Mouse (Mus musculus) bone marrow macrophage, adult 2 months (primary cell): ENCODE results near the gene Atxn7. TPM values are rescaled to one million over a fixed set of nuclear protein-coding genes. Genes with fewer than 3 reads are reported as not detected.
A peak's percentile ranks its signal among the peaks of the same experiment; 100 is the strongest.

Experiments
- H3K27ac ChIP-seq: 2 replicates; pipeline ENCODE4 v1.5.1; 2012; ENCODE audit warnings: low read depth, low read length; ENCODE audit not compliant: insufficient read depth
- H3K4me1 ChIP-seq: 2 replicates; pipeline ENCODE4 v1.6.1; 2012; ENCODE audit warnings: low read length; ENCODE audit not compliant: control insufficient read depth, insufficient read depth
- H3K4me3 ChIP-seq: 2 replicates; pipeline ENCODE4 v1.5.1; 2012; ENCODE audit warnings: mild to moderate bottlenecking, low read length, moderate library complexity; ENCODE audit not compliant: insufficient read depth
- CTCF ChIP-seq: IDR thresholded peaks from 2 replicates; pipeline ENCODE4 v1.5.1; 2012; ENCODE audit warnings: low read depth, mild to moderate bottlenecking, low read length, moderate library complexity
- POLR2A ChIP-seq: IDR thresholded peaks from 2 replicates; pipeline ENCODE4 v1.6.1; 2012; ENCODE audit warnings: mild to moderate bottlenecking, low read depth, low read length, borderline replicate concordance
- polyA plus RNA-seq: library from polyadenylated mRNA; stranded (reverse); fragments of >200 nt; gene quantifications from 2 replicates; pipeline ENCODE4 v1.2.4, GENCODE M21; 2012; ENCODE audit not compliant: missing spikeins, insufficient read depth, insufficient read length

The Atxn7 gene
- polyA plus RNA-seq, 1 experiment: 19.9 TPM

DNA sequence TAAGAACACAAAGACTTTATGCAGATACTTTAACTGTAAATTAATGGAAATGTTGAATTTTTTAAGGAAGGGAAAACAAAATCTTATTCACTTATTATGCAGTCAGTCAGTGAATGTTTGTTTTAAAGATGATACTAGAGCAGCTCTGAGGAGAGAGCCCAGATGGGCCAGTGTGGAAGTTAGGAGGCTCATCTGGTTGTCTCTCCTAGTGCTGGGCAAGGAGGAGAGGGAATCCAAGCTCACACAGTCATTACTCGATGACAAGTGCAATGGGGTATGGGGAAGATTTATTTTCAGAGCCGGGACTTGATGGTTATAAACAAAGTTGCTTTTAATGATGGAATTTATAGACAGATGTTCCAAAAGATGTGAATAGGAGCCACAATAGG, 143.7 kb downstream of the Atxn7 start:
- H3K4me1 ChIP-seq: peaks cover 10% of the 10 kb centered on the region
- TF ChIP-seq CTCF: no peak
- TF ChIP-seq POLR2A: no peak
- no peak overlapping the region for H3K4me3 ChIP-seq
- no peak overlapping the region for H3K27ac ChIP-seq

DNA sequence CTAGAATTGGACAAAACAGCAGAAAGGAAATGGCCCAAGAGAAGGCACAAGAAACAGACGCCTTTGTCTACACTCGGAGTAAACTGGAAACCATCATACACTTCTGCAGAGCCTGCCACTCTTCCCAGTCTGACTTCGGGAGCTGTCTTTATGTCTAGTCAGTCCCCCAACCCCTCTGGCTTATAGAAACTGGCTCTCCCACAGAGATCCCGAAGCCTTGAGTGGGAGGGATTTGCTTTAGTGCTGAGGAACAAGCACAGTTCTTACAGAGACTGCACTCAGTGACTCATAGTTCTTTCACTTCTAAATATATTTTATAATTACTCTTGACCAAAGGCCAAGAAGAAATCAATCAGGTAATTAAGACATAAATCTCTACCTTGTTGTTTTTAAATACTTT, 149.5 kb downstream of the Atxn7 start:
- no peak for TF ChIP-seq CTCF
- TF ChIP-seq POLR2A: no peak
- H3K27ac ChIP-seq: no peak overlapping the region
- no peaks in the 10 kb centered on the region for H3K4me1 ChIP-seq
- no peak overlapping the region for H3K4me3 ChIP-seq

GRCm38 (mm10) chr14:14120230-14121096, 159.2 kb downstream of the Atxn7 start, which contains the start of gene Psmd6:
TSS of gene Psmd6 (minus strand) at chr14:14120984.
- H3K4me1 ChIP-seq: peaks cover 4% of the 10 kb centered on the region; the same call in 1 of the 2 replicates
- TF ChIP-seq POLR2A: no peak
- TF ChIP-seq CTCF: peak; percentile 84
- peak within 1 kb of the TSS; percentile 49 for H3K27ac ChIP-seq
- H3K4me3 ChIP-seq: peak within 1 kb of the TSS; percentile 99

Other genes starting within 250 kb of the Atxn7 start
- gene Gm281, start 47.0 kb upstream of the Atxn7 start, polyA plus RNA-seq: not detected in 2 replicates
- gene Thoc7, start 412 bp downstream of the Atxn7 start, polyA plus RNA-seq: 59.7 and 64.2 TPM in 2 replicates
- gene Psmd6, start 159.5 kb downstream of the Atxn7 start, polyA plus RNA-seq: 73.8 and 82.9 TPM in 2 replicates
- not detected in 2 replicates for gene Olfr720, start 225.4 kb downstream of the Atxn7 start, polyA plus RNA-seq